Comparison of ENCODE assay signal across 8 mouse cellular contexts in the genomic region with DNA sequence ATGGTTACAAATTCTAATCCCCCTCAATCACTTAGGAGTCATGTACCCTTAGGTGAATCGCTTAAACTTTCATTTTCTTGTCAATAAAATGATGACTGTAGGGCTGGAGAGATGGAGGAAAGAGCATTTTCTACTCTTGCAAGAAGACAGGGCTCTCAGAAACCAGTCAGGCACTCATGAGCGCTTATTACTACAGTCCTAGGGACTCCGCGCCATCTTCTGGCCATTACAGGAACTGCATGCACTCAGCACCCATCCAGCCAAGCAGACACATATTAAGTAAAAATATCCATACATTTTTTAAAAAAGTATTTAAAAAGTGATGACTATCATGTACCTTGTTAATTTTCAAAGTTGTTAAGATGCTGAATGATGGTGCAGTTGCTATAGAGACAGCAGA. TPM values are rescaled to one million over a fixed set of nuclear protein-coding genes. Genes with fewer than 3 reads are reported as not detected.
DNase-seq lines count a peak whose midpoint lies in the region; ATAC-seq and TF ChIP-seq lines count a peak whose summit lies in the region.

No protein-coding gene starts in this region.

- no peak overlapping the region for H3K4me3 ChIP-seq in midbrain, embryonic 13.5 days (replicated peaks)
- no peak overlapping the region for H3K4me3 ChIP-seq in small intestine, adult 2 months (ENCODE audit: low read depth, low read length)

- no peak for TF ChIP-seq POLR2A in small intestine, adult 2 months (IDR thresholded peaks at IDR 0.05; ENCODE audit: low read depth, low read length)

- no peaks in the 10 kb centered on the region for H3K4me1 ChIP-seq in midbrain, embryonic 13.5 days (replicated peaks)
- no peaks in the 10 kb centered on the region; the same call in 1 of the 2 replicates for H3K4me1 ChIP-seq in small intestine, adult 2 months (ENCODE audit: control insufficient read depth, insufficient read depth, insufficient read length, low read length)

- 2% methylated on average over 4 of the region's 4 CpGs for WGBS in midbrain, embryonic 13.5 days
- WGBS in small intestine, adult 2 months = 1% methylated on average over 4 of the region's 4 CpGs

- no peaks in the 10 kb centered on the region for H3K27me3 ChIP-seq in midbrain, embryonic 13.5 days
- no peaks in the 10 kb centered on the region for H3K27me3 ChIP-seq in small intestine, adult 2 months (ENCODE audit: control insufficient read depth, insufficient read depth, low read length)

- H3K27ac ChIP-seq in midbrain, embryonic 13.5 days = no peak overlapping the region
- no peak overlapping the region for H3K27ac ChIP-seq in small intestine, adult 2 months (ENCODE audit: insufficient read depth, low read depth, low read length)

- H3K4me2 ChIP-seq in midbrain, embryonic 13.5 days (replicated peaks) = no peak overlapping the region

- TF ChIP-seq CTCF in small intestine, adult 2 months (IDR thresholded peaks at IDR 0.05; ENCODE audit: extremely low read depth, insufficient read length, insufficient replicate concordance, low read depth, low read length) = peak; percentile 94; the same call in 1 of the 2 replicates

- peak; percentile 81 for DNase-seq in ZHBTc4 (ENCODE audit: low read depth, low spot score)
- DNase-seq in cerebellum, adult 9-11 months = peak; percentile 76
- peak; percentile 74 to 89 for DNase-seq in frontal cortex, postnatal 14 days (ENCODE audit: low spot score in 2 of 2)
- DNase-seq in left cerebral cortex, postnatal 4 days = peak; percentile 83

- no peaks in the 10 kb centered on the region for H3K36me3 ChIP-seq in midbrain, embryonic 13.5 days
- peaks cover 28% of the 10 kb centered on the region for H3K36me3 ChIP-seq in small intestine, adult 2 months (ENCODE audit: control insufficient read depth, insufficient read depth, low read length)

- intact Hi-C loops in left cerebral cortex, postnatal 4 days (cut with DNase I) = loop anchor here (1.0 to 10.0 kb wide), 2 partner anchors 74 to 146 kb away; no protein-coding TSS in a partner anchor

- peak; percentile 45 for ATAC-seq in inflammation-experienced regulatory T-cells, adult 6 months
- peak; percentile 78 for ATAC-seq in midbrain, embryonic 13.5 days
- ATAC-seq in activated CD4-positive, CD25-positive, alpha-beta regulatory T cell, adult 4 months = no peak

- H3K9ac ChIP-seq in midbrain, embryonic 13.5 days (replicated peaks) = no peak overlapping the region

- H3K9me3 ChIP-seq in midbrain, embryonic 13.5 days = no peaks in the 10 kb centered on the region

RNA-seq across cellular contexts. Expression of gene Ampd3, which starts 33.0 kb away (rescaled TPM):
- 1 to 10 TPM; 1.5 to 6.0 (median 5.0) TPM for polyA plus RNA-seq in inflammation-experienced regulatory T-cells, adult 6 months (2017; shearing (Covaris generic))
- 10 to 100 TPM; 18.5 to 19.5 TPM for total RNA-seq in left cerebral cortex, postnatal 4 days (2021)
- 2.9 and 3.7 TPM in 2 replicates for polyA plus RNA-seq in midbrain, embryonic 13.5 days (2015; fragmentation: Nextera tagmentation; extraction: Ambion mirVana)
- polyA plus RNA-seq in small intestine, adult 2 months (2012; rRNA removed) = 5.2 and 6.9 TPM in 2 replicates
- polyA plus RNA-seq in activated CD4-positive, CD25-positive, alpha-beta regulatory T cell, adult 4 months (2017; shearing (Covaris generic)) = 1 to 10 TPM; 3.7 to 3.9 TPM

RNA-seq across cellular contexts. Expression of gene Rnf141, which starts 43.2 kb away (rescaled TPM):
- polyA plus RNA-seq in inflammation-experienced regulatory T-cells, adult 6 months (2017; shearing (Covaris generic)) = 10 to 100 TPM; 13.0 to 20.0 (median 13.1) TPM
- 10 to 100 TPM; 85.2 to 93.9 TPM for total RNA-seq in left cerebral cortex, postnatal 4 days (2021)
- polyA plus RNA-seq in midbrain, embryonic 13.5 days (2015; fragmentation: Nextera tagmentation; extraction: Ambion mirVana) = 24.8 and 25.7 TPM in 2 replicates
- 7.6 and 21.2 TPM in 2 replicates for polyA plus RNA-seq in small intestine, adult 2 months (2012; rRNA removed)
- polyA plus RNA-seq in activated CD4-positive, CD25-positive, alpha-beta regulatory T cell, adult 4 months (2017; shearing (Covaris generic)) = 10 to 100 TPM; 14.8 to 17.6 TPM
